Mouse (Mus musculus) embryonic facial prominence, embryonic 15.5 days (tissue): ENCODE results near the gene Opcml. TPM values are rescaled to one million over a fixed set of nuclear protein-coding genes. Genes with fewer than 3 reads are reported as not detected.

Source experiments
- ATAC-seq: fragments of 200-750 bp; cut with Nextera tagmentation; 2 replicates; pipeline ENCODE4 v1.8.0; 2017; ENCODE audit warnings: low read depth, moderate TSS enrichment; ENCODE audit not compliant: insufficient number of reproducible peaks, low FRiP score, low TSS enrichment
- H3K27ac ChIP-seq: fragments of 300-500 bp; sonication (generic); replicated peaks from 2 replicates; pipeline ENCODE4 v1.5.1; 2015; ENCODE audit warnings: mild to moderate bottlenecking, inconsistent platforms
- H3K27me3 ChIP-seq: fragments of 300-500 bp; sonication (generic); 2 replicates; pipeline ENCODE4 v1.6.1; 2015; ENCODE audit warnings: inconsistent platforms
- H3K36me3 ChIP-seq: fragments of 300-500 bp; sonication (generic); 2 replicates; pipeline ENCODE4 v1.6.1; 2015; ENCODE audit warnings: mild to moderate bottlenecking, inconsistent platforms
- H3K4me1 ChIP-seq: fragments of 300-500 bp; sonication (generic); 2 replicates; pipeline ENCODE4 v1.6.1; 2015; ENCODE audit warnings: inconsistent platforms
- H3K4me2 ChIP-seq: fragments of 300-500 bp; sonication (generic); replicated peaks from 2 replicates; pipeline ENCODE4 v1.6.1; 2015; ENCODE audit warnings: mild to moderate bottlenecking, inconsistent platforms
- H3K4me3 ChIP-seq: fragments of 300-500 bp; sonication (generic); replicated peaks from 2 replicates; pipeline ENCODE4 v1.5.1; 2015; ENCODE audit warnings: mild to moderate bottlenecking, inconsistent platforms
- H3K9ac ChIP-seq: fragments of 300-500 bp; sonication (generic); 2 replicates; pipeline ENCODE4 v1.6.1; 2015; ENCODE audit warnings: inconsistent platforms
- H3K9me3 ChIP-seq: fragments of 300-500 bp; sonication (generic); replicated peaks from 2 replicates; pipeline ENCODE4 v1.6.1; 2016; ENCODE audit warnings: inconsistent platforms
- WGBS: fragments of 180-500 bp; shearing (Covaris S2); methylation state at CpG from one replicate; pipeline ENCODE4 v1.1.7; 2015; 5-methylcytosine and 5-hydroxymethylcytosine counted together
- polyA plus RNA-seq: library from polyadenylated mRNA; unstranded; fragments of >200 nt; fragmentation: Nextera tagmentation; extraction: Ambion mirVana; gene quantifications from 2 replicates; pipeline ENCODE4 v1.2.1, GENCODE M21; 2015

The Opcml gene
- polyA plus RNA-seq, 1 experiment from 2014 or later: 5.7 TPM

DNA sequence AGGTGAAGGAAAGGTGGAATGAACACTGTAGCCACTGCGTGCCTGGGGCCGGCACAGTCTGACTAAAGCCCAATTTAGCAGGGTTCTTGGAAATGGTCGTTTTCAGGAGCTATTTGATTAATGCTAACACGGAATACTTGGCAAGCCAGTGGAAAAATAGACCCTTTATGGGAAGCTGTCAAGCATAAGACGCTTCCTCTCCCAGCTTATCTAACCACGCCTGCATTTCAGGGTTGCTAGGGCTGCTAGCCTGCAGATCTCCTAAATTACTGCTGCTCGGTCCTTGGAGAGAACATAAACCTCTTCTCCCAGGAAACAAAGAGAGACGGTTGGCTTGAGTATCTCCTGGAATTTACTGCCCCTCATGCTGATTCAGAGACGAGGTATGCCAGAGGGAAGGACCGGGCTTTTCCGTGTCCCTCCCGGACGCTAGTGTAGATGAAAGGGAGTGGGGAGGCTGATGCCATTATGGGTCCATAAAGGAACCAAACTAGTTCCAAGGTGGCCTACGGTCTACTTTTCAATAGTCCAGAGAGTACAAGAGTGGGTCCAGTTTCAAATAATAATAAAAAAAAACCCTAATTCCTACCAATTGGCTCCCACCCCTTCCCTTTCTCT is 772.6 kb downstream of the Opcml start:
- Histone ChIP-seq H3K27me3 (no peaks in the 10 kb centered on the region), H3K4me3 (no peak overlapping the region), H3K4me2 (no peak overlapping the region), H3K4me1 (no peaks in the 10 kb centered on the region), H3K27ac (no peak overlapping the region), H3K36me3 (no peaks in the 10 kb centered on the region), H3K9me3 (no peaks in the 10 kb centered on the region), H3K9ac (no peak overlapping the region)
- ATAC-seq: no peak
- WGBS: 70% methylated on average over 14 of the region's 14 CpGs

DNA sequence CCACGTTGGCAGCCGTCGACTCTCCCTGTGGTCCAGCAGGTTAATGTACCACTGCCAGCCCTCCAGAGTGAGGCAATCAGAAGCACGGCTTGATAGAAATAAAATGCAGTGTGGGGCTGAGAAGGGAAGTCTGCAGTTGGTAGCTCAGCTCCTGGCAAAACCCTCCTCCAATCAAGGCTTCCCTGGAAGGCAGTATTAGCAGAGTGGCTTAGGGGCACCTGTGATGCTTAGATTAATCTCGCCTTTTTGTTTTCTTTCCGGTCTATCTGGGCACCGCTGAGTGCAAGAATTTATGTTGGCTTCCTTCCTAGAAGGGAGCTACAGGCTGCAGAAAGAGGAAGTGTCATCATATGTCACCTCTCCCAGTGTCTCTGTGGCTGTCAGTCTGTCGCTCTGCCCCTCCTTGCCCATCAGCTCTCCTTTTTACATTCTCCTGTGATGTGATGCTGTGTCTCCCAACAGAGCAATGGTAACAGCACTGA is 778.5 kb downstream of the Opcml start:
- Histone ChIP-seq H3K27ac (no peak overlapping the region), H3K4me3 (no peak overlapping the region), H3K27me3 (no peaks in the 10 kb centered on the region), H3K9ac (no peak overlapping the region), H3K36me3 (no peaks in the 10 kb centered on the region), H3K9me3 (no peaks in the 10 kb centered on the region), H3K4me2 (no peak overlapping the region), H3K4me1 (peaks cover 11% of the 10 kb centered on the region)
- 6% methylated on average over 8 of the region's 8 CpGs for WGBS
- 0 out of 2 replicates have a peak, but pooled peaks have one; percentile 34 for ATAC-seq

DNA sequence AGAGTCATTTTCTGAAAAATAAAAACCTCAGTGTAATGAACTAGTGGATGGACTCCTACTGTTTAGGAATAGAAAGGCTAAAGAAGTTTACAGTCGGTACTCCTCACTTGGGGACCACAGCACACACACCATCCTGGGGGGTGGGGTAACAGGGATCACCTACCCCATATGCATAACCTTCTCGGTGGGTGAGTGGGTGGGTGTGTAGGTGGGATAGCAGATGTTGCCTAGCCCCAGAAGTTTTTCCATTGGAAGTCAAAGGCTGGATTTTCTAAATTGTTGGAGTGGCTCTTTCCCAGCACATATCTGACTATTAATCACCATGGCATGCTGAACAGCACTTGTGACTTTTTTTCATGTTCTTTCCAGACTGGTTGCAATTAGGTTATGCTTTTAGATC is 779.2 kb downstream of the Opcml start:
- Histone ChIP-seq H3K27ac (no peak overlapping the region), H3K36me3 (no peaks in the 10 kb centered on the region), H3K9ac (no peak overlapping the region), H3K4me1 (peaks cover 11% of the 10 kb centered on the region), H3K9me3 (no peaks in the 10 kb centered on the region), H3K4me3 (no peak overlapping the region), H3K27me3 (no peaks in the 10 kb centered on the region), H3K4me2 (no peak overlapping the region)
- WGBS: 29% methylated on average over 2 of the region's 2 CpGs
- 0 out of 2 replicates have a peak, but pooled peaks have one; percentile 7 for ATAC-seq

- peaks cover 11% of the 10 kb centered on the region for H3K4me1 ChIP-seq
- H3K27ac ChIP-seq: no peak overlapping the region
- H3K4me3 ChIP-seq: no peak overlapping the region
- no peaks in the 10 kb centered on the region for H3K36me3 ChIP-seq
- H3K4me2 ChIP-seq: no peak overlapping the region
- H3K9me3 ChIP-seq: no peaks in the 10 kb centered on the region
- H3K9ac ChIP-seq: no peak overlapping the region
- no peak for ATAC-seq
- 56% methylated on average over 2 of the region's 2 CpGs for WGBS
- no peaks in the 10 kb centered on the region for H3K27me3 ChIP-seq
These were observed 781.1 kb downstream of the Opcml start for GRCm38 (mm10) chr9:28571682-28572081.

GRCm38 (mm10) chr9:28572136-28572774 is 781.7 kb downstream of the Opcml start:
- peaks cover 11% of the 10 kb centered on the region for H3K4me1 ChIP-seq
- H3K9ac ChIP-seq: no peak overlapping the region
- no peak for ATAC-seq
- no peaks in the 10 kb centered on the region for H3K9me3 ChIP-seq
- no peaks in the 10 kb centered on the region for H3K36me3 ChIP-seq
- no peaks in the 10 kb centered on the region for H3K27me3 ChIP-seq
- 73% methylated on average over 9 of the region's 9 CpGs for WGBS
- H3K4me3 ChIP-seq: no peak overlapping the region
- H3K27ac ChIP-seq: no peak overlapping the region
- no peak overlapping the region for H3K4me2 ChIP-seq

DNA sequence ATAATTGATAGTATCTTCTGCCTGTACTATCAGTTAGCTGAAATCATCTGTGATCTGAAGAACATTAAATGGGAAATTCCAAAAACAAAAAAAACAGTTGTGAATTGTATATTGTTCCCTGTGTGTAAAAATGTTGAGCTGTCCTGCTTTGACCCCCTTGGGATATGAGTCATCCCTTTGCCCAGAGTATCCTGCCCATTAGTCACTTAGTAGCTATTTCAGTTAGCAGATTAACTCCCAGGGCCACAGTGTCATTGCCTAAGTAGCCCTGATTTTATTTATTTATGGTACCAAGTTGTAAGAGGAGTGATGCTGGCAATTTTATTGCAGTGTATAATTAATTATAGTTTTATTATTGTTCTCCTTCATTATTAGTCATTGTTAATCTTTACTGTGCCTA is 788.2 kb downstream of the Opcml start:
- H3K4me2 ChIP-seq: no peak overlapping the region
- H3K9ac ChIP-seq: no peak overlapping the region
- ATAC-seq: no peak
- no peaks in the 10 kb centered on the region for H3K36me3 ChIP-seq
- H3K27ac ChIP-seq: no peak overlapping the region
- no peaks in the 10 kb centered on the region for H3K9me3 ChIP-seq
- H3K27me3 ChIP-seq: no peaks in the 10 kb centered on the region
- no peak overlapping the region for H3K4me3 ChIP-seq
- H3K4me1 ChIP-seq: no peaks in the 10 kb centered on the region

DNA sequence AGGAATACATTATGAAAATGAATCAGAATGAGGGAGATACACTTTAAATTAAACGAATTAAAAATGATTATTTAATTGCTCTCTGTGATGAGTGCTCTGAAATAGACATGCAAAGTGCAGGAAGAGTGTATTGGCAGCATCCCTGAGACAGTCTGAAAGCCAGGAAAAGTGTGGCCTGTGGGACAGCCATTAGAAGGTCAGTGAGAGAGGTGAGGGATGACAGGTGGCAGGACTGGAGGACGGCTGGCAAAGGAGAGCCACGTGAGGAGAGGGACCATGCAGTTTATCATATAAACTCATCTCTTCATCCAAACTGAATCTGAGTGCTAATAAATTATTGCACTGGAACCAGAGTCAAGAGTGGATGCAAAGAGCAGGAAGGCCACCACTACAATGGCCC is 796.7 kb downstream of the Opcml start:
- 83% methylated on average over 3 of the region's 3 CpGs for WGBS
- no peak overlapping the region for H3K4me2 ChIP-seq
- no peak for ATAC-seq
- no peaks in the 10 kb centered on the region for H3K4me1 ChIP-seq
- no peaks in the 10 kb centered on the region for H3K9me3 ChIP-seq
- no peak overlapping the region for H3K27ac ChIP-seq
- no peak overlapping the region for H3K9ac ChIP-seq
- no peaks in the 10 kb centered on the region for H3K36me3 ChIP-seq
- H3K27me3 ChIP-seq: no peaks in the 10 kb centered on the region
- no peak overlapping the region for H3K4me3 ChIP-seq

DNA sequence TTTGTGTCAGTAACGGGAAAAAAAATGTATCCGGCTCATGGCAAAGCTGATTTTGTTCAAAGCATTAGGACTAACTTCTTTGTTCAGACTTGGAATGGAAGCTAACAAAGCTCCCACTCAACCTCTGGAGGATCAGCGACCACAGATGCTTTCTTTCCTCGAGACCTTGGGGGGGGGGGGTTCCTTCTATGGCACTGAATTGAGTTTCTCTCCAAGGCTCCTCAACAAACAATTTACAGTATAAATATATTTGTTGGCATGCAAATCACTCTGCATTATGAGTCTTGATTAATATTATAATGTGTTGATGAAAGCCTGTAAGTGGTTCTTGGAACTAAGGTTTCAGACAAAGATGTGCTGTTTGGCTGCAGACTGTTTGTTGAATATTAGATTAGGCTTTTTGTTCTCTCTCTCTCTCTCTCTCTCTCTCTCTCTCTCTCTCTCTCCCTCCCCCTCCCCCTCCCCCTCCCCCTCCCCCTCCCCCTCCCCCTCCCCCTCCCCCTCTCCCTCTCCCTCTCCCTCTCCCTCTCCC is 797.3 kb downstream of the Opcml start:
- Histone ChIP-seq H3K27ac (no peak overlapping the region), H3K4me1 (no peaks in the 10 kb centered on the region), H3K9me3 (no peaks in the 10 kb centered on the region), H3K4me2 (no peak overlapping the region), H3K9ac (no peak overlapping the region), H3K27me3 (no peaks in the 10 kb centered on the region), H3K4me3 (no peak overlapping the region), H3K36me3 (no peaks in the 10 kb centered on the region)
- ATAC-seq: no peak
- WGBS: 82% methylated on average over 4 of the region's 4 CpGs

DNA sequence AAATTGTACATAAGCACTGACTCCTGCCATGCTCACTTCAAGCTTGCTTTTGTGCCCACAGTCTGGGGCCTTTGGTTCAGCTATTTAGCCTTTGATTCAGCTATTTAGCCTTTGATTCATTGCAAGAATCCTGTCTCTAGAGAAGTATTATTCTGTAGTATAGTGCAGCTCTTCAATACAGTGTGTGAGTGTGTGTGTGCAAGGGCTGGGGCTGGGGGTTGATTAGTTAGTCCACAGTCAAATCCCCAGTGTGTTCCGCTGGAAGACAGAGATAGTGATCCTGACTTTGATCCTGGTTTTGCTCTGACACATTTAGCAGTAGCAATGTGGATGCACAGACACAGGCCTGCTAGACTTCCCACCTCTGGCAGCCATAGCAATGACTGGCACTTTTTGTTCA is 797.9 kb downstream of the Opcml start:
- no peak overlapping the region for H3K4me3 ChIP-seq

DNA sequence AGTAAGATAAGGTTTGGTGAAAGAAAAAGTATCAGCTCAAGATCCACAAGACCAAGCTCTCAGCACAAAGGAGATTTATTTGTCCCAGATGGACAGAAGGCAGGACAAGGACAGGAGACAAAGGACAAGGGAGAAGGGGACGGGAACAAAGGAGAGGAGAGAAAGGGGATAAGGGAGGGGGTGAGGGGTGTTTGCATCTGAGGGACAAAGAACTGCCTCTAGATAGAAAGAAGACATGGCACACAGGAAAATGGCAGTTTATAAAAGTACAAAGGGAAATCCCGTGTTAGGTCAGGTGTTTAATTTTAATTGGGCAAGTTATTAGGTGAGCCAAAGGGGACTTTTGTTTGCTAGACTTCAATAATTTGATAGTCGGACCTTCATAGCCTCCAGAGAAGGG is 801.6 kb downstream of the Opcml start:
- Histone ChIP-seq H3K27me3 (no peaks in the 10 kb centered on the region), H3K9me3 (no peaks in the 10 kb centered on the region), H3K4me3 (no peak overlapping the region), H3K4me2 (no peak overlapping the region), H3K36me3 (no peaks in the 10 kb centered on the region), H3K4me1 (no peaks in the 10 kb centered on the region), H3K9ac (no peak overlapping the region), H3K27ac (no peak overlapping the region)
- ATAC-seq: no peak
- WGBS: 66% methylated on average over 3 of the region's 3 CpGs

More for the DNA sequence above, 797.9 kb downstream of the Opcml start:
- no peak overlapping the region for H3K27ac ChIP-seq
- 84% methylated on average over 1 of the region's 1 CpGs for WGBS
- H3K36me3 ChIP-seq: no peaks in the 10 kb centered on the region
- H3K9ac ChIP-seq: no peak overlapping the region
- ATAC-seq: no peak
- H3K27me3 ChIP-seq: no peaks in the 10 kb centered on the region
- no peaks in the 10 kb centered on the region for H3K4me1 ChIP-seq
- H3K9me3 ChIP-seq: no peaks in the 10 kb centered on the region
- H3K4me2 ChIP-seq: no peak overlapping the region

GRCm38 (mm10) chr9:28595062-28595461 is 804.5 kb downstream of the Opcml start:
- H3K9ac ChIP-seq: no peak overlapping the region
- no peak overlapping the region for H3K4me3 ChIP-seq
- no peak overlapping the region for H3K4me2 ChIP-seq
- H3K27ac ChIP-seq: no peak overlapping the region
- no peaks in the 10 kb centered on the region for H3K9me3 ChIP-seq
- WGBS: 93% methylated on average over 3 of the region's 3 CpGs
- H3K4me1 ChIP-seq: no peaks in the 10 kb centered on the region
- H3K36me3 ChIP-seq: no peaks in the 10 kb centered on the region
- no peak for ATAC-seq
- no peaks in the 10 kb centered on the region for H3K27me3 ChIP-seq

DNA sequence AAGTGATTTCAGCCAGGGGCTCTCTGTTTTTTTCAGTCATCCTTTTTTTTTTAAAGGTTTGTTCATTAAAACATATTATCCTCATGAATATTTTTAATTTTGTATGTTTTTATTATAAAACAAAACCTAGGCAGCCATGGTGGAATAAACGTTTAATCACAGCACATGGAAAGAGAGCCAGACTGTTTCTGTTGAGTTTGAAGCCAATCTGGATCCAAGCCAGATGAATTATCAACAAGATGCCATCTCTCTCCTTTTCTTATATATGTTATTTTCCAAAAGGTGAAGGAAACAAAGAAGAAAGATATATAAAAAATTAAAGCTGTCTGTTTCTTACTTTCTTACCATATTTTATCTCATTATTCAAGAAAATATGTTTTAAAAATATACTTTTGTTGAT is 815.0 kb downstream of the Opcml start:
- WGBS: 67% methylated on average over 1 of the region's 1 CpGs
- no peak for ATAC-seq
- Histone ChIP-seq H3K4me3 (no peak overlapping the region), H3K27me3 (no peaks in the 10 kb centered on the region), H3K9ac (no peak overlapping the region), H3K36me3 (no peaks in the 10 kb centered on the region), H3K27ac (no peak overlapping the region), H3K4me2 (no peak overlapping the region), H3K4me1 (no peaks in the 10 kb centered on the region), H3K9me3 (no peaks in the 10 kb centered on the region)
